Mouse (Mus musculus) R1 (cell line): ENCODE results near the gene Rnf216.
A peak's percentile ranks its signal among the peaks of the same experiment; 100 is the strongest.

Source experiments
- DNase-seq: peaks from one replicate; pipeline ENCODE4 v3.0.0-alpha.2; 2018; ENCODE audit warnings: low read depth, low spot score

Rnf216 gene

DNA sequence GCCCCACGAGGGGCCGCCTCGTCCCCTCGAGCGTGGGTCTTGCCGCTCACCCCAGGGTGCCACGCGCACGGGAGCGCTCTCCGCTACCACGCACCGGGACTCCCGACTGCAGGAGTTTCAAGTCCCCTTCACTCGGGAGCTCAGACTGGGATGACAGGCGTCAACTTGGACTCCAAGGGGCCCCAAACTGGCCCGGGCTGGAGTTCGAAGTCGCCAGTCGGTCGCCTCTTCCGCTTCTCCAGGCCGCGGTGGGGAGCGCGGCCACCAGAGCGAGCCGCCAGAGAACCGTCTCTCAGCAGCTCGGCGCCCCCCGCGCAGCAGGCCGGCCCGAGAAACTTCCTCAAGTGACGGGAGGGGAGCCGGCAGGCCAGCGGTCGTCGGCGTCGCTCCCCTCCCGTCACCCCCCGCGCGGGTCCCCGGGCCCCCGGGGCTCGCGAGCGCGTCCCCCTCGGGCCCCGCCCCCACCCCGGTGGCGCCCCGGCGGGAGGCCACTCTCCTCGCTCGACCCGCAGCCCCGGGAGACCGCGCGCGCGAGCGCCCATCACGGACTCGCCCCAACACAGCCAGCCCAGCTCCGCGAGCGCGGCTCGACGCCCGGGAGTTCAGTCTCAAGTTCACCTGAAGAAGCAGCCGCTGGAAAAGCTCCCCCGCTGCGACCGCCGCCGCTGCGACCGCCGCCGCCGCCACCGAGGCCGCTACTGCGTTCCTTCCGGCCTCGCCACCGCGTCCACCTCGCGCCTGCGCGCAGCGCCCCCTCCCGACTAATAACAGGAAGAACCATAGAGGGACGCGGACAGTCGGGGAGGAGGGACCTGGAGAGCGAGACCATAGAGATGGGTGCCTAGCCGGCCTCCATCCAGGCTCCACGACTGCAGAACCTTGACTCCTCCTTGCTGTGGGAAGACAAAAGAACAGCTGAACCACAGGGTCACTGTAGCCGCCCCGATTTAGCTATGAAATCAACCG is at the start of gene Rnf216:
TSS of gene Rnf216 (minus strand) at position 714 of the 966 bp plus-strand sequence.
- peak; percentile 96 for DNase-seq

DNA sequence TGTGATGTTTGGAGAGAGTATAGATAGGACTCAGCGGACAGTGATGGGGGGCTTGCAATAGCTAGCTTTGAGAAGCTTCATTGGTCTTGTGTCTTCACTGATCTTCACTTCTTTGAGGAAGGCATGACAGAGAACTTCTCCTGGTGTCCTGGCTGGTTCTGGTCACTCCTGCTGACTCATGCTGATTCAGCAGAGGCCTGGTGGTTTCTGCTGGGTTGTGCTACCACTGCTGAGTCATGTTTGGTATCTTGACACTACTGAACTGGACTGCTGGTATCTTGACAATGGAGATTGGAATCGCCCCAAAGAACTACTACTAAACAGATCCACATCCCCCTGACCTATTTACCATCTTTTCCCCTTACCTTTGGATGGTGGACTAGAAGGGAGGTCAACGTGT is 42.7 kb upstream of the Rnf216 start:
- DNase-seq = peak; percentile 34

DNA sequence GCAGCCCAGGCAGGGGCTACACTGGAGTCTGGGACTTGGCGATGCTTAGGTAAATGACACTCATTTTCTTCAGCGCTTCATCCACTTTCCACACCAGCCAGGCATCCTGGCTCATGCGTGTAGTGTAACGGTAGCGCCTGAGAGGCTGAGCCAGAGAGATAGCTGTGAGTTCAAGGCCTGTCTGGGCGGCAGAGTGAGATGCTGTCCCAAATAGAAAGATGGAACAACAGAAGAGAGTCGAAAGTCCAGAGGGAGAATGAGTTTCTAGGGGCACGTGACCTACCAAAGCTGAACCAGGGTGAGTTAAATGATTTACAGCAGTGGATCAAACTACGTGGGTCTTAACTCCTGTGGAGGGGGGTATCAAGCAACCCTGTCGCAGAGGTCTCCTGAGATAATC is 41.0 kb upstream of the Rnf216 start:
- DNase-seq = no peak

DNA sequence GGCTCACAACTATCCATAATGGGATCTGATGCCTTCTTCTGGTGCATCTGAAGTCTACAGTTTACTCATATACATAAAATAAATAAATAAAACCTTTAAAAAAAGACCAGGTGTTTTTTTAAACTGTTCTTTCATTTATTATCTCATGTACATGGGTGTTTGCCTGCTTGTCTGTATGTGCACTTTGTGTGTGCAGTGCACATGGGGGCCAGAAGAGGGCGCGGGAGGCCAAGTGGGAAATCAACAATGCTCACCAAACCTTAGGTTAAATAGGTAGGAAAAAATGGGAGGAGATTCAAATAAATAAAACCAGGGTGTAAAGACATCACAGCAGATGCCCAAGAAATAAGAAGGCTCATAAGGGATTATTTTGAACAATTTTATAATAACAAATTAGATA is 37.2 kb upstream of the Rnf216 start:
- peak; percentile 56 for DNase-seq

DNA sequence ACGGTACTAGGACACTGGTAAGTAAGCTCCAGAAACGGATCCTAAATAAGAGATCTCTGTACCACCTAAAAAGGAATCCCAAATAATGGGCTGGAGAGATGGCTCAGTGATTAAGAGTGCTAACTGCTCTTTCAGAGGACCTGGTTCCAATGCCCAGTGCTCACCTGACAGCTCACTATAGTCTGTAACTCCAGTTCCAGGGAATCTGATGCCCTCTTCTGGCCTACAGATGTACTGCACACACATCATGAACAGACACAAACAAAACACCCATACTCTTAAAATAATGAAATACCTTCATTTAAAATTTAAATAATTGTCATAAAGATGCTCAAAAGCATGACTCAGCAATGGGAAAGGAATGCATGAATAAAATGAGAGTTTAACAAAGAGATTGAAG is 36.7 kb upstream of the Rnf216 start:
- peak; percentile 66 for DNase-seq

DNA sequence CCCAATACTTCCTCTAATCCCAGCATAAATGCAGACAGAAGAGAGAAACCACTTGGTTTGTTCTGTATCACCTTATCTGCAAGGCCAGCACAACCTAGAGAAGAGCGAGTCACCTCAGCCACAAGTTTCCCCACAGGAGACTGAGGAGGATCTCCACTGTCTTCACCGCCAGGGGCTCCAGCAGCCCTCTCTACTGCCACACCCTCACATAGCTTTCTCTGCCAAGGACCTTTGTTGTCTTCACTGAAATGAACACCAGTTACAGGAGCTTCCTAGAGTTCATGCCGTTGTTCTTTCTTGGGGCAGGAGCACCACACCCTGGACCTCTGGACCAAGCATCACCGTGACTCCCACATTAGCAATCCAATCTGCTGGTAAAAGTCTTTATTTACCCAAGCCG is 35.9 kb upstream of the Rnf216 start:
- peak; percentile 69 for DNase-seq

DNA sequence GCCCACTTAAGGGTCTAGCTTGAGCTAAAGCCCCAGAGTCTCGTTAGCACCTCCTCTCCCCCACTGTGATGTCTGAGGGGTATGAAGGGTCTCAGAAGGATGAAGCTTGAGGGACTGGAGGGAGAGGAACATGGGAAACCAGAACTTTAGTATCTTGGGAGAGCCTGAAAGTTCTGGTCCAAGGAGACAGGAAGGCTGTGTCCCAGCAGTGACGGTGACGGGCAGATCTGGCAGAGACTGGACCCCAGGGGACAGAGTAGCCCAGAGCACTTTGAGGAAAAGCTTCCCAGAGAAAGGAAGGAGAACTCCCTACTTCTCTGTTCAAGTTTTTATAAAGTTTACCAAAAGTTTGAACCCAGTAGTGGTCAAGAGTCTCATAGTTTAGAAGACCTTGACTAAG is 34.7 kb upstream of the Rnf216 start, which contains the start of gene Olfr718-ps1:
TSS of gene Olfr718-ps1 (minus strand) at position 101 of the 400 bp plus-strand sequence.
- DNase-seq = no peak

DNA sequence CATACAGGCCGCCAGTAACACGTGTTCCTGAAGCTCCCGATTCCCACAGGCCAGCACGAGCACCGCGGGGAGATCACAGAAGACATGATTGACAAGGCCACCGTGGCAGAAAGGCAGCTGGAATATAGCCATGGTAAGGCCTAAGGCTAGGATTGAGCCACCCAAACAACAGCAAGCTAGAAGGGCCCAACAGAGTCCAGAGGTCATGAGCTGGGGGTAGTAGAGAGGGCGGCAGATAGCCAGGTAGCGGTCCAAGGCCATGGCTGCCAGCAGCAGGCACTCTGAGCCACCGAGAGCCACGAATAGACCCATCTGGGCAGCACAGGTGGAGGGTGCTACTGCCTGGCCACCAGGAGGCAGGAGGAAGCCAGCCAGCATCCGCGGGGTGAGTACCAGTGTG is 24.8 kb upstream of the Rnf216 start:
- no peak for DNase-seq

DNA sequence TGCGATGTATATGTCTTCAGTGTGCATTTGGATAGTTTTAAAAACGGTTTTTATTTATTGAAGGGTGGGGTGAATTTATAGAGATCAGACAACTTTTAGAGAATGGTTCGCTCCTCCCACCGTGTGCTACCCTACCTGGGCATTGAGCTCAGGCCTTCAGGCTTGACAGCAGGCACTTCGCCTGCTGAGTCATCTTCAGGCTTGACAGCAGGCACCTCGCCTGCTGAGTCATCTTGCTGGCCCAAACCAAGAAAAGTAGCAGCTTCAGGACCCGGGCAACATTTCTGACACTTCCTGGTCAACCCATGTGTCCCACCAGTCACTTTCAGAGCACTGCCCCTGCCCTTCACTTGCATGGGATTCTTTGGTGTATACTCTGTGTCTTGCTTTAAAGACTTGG is 22.2 kb upstream of the Rnf216 start:
- peak; percentile 79 for DNase-seq

DNA sequence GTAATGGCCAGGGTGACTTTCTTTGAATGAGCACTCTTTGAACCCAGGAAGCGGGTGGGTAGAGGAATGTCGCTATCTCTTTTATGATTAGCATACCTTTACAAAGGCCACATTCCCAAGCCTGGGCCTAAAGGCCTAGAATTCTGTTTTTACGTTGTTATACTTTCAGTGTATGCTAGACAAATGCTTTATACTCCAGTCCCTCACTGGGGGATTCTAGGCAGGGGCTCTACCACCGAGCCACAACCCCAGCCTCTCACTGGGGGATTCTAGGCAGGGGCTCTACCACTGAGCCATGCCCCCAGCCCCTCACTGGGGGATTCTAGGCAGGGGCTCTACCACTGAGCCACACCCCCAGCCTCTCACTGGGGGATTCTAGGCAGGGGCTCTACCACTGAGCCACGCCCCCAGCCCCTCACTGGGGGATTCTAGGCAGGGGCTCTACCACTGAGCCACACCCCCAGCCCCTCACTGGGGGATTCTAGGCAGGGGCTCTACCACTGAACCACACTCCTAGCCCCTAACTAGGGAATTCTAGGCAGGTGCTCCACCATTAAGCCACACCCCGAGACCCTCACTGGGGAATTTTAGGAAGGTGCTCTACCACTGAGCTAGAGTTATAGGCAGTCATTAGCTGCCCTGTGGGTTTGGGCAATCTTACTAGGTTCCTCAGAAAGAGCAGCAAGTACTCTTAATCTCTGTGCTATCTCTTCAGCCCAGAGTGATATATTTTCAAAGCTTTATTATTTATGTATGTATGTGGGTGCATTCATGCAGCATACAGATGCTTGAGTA is 21.6 kb upstream of the Rnf216 start:
- peak; percentile 87 for DNase-seq

DNA sequence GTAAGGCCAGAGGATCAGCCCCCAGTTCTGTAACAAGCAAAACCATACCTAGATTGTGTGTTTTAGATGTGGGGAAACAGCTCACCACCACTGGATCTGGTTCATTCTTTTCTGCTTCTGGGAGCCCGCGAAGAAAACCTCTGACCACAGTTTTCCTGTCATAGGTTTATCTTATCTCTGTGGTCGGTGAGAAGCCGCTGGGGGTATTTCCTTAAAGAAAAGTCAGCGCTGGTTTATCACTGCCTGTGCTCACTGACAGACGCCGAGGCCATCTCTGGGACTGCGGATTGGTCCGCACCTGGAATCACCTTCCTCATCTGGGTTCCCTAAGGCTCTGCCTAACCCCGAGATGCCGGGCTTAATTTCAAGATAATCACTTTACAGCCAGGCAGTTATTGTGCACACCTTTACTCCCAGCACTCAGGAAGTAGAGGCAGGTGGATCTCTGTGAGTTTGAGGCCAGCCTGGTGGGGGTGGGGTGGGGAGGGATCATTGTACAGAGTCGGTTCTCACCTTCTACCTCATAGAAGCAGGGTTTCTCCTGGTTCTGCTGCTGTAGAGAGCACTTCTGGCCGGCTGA is 20.2 kb upstream of the Rnf216 start:
- no peak for DNase-seq

DNA sequence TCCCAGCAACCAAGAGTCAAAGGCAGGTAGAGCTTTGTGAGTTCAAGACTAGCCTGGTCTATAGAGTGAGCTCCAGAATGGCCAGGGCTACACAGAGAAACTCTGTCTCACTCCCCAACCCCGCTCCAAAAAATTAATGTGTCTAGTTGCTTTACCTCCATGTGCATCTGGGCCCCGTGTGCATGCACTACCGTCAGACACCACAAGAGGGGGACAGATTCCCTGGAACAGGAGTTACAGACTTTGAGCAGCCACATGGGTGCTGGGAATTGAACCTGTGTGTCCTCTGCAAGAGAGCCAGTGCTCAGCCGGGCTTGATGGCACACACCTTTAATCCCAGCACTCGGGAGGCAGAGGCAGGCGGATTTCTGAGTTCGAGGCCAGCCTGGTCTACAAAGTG is 17.5 kb upstream of the Rnf216 start:
- DNase-seq = peak; percentile 91

DNA sequence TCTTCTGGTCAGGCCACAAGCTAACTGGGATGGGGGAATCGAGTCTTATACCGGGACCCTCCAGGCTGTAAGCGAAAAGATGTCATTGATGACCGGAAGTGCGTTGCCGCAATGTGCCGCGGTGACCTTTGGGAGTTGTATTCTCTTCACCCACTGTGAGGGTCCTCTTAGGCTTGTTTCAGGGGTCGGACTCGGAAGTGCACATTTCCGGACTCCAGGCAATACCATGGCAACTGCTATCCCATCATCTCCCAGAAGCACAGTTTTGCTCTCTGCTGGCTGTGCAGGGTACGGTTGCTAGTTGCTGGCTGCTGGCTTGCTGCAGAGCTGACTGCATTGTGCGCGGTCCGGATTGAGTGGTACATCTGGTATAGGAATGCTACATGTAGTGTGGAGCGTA is 16.3 kb upstream of the Rnf216 start:
- DNase-seq = peak; percentile 91

DNA sequence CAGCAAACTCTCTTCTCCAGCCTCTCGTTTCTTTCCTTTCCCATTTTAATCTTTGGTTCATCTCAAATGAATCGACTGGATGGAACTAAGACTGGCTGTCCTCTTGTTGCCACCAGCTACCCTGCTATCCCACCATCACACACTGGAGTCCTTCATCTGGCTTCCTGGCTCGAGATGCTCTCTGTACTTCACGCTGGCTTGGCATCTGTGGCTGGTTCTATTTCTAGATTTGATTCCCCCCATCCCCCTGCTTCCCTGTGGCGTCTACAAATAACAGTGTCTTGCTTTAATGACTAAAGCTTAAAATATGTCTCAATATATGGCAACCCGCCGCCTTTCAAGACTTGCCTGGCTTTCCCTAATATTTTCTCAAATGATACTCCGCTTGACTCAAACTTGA is 15.0 kb upstream of the Rnf216 start:
- no peak for DNase-seq

DNA sequence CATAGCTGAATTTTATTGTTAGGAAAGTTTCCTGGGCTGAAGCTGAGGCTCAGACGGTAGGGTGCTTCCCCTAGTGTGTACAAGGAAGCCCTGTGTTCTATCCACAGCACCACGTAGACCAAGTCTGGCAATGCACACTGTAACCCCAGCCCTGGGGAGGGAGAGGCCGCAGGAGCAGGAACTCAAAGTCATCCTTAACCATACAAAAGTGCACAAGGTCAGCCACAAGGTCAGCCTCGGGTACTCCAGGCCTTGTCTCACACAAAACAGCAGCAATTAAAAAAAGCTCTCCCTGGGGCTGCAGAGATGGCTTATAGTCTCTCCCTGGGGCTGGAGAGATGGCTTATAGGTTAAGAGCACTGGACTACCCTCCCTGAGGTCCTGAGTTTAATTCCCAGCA is 14.1 kb upstream of the Rnf216 start:
- DNase-seq = peak; percentile 83

DNA sequence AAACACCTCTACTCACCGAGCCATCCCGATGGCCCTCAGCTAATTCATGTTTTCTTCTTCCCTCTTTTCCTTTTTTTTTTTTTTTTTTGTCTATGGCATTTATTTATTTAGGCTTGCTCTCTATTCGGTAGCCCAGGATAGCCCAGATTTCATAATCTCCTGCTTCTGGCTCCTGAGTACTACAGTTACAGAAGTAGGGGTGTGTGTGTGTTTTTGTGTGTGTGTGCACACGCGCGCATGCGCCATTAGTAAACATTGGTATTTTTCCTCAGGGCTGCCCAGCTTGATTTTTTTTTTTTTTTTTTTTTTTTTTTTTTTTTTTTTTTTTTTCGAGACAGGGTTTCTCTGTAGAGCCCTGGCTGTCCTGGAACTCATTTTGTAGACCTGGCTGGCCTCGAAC is 13.3 kb upstream of the Rnf216 start:
- no peak for DNase-seq

DNA sequence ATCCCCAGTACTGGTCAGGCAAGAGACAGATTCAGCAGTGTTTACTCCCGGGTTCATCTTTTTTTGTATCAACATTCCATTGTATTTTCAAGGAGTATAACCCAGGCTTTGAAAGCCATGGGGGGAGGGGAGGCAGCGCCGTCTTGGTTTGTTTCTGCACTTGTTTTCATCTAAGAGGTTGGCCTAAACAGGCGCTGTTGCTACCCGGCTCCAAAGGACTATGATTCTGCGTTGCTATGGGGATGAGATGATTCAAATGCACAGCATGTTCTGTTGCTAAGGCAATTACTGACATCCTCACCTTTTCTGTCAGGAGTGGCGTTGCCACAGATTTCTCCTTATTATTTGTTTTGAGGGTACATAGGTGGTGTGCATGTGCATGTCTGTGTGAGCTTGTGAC is 12.8 kb upstream of the Rnf216 start:
- peak; percentile 85 for DNase-seq

DNA sequence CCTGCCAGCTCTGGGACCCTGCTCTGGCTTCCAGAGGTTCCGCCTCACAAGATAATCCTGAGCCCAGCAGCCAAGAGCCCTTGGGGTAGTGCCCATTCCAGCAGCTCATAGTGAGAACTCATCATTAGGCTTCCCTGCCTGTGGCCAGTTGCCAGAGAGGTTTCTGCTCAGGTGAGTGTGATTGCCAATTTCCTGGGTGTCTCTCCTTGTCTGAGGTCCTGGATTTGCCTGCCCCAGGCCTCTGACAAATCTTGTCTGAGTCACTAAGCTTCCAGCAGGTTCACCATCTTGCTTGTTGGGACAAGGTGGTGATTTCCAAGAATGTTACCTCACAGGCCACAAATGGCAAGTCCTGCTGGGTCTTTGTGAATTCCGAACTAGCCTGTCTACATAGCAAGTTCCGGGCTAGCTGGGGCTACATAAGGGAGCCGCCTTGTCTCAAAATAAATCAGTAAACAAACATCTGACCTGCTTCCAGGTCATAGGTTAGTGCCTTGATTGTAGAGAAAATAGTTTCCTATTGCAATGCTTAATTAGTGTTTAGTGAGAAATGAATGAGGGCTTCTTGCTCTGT is 12.1 kb upstream of the Rnf216 start:
- peak; percentile 57 for DNase-seq

DNA sequence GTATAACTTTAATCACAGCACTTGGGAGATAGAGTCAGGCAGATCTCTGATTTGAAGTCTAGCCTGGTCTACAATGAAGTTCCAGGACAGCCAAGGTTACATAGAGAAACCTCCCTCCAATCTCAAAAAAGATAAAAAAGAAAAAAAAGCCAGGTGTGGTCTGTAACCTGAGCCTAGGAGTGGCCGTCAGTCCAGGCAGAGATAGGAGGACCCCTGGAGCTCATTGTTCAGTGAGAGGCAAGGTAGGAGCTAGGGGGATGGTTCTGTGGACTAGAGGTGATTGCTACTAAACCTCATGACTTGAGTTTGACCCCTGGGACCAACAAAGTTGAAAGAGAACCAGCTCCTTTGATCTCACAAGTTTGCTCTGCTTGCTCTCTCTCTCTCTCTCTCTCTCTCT is 9.9 kb upstream of the Rnf216 start:
- peak; percentile 97 for DNase-seq

DNA sequence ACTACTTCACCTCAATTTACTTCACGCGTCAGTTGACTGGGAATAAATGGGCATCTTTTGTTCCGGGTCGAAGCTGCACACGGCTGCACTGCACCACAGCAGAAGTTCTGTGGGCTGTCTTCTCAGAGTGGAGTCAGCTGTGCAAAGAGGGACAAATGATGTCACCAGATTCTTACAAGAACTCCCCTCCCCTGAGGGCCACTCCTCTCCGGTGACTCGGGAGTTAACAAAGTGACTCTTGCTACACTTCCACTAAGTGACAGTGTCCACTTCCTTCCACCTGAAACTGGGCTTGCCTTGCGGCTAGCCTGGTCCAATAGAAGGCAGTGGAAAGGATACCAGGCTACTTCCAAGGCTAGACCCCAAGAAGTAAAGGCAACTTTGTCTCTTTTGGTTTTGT is 9.3 kb upstream of the Rnf216 start:
- peak; percentile 83 for DNase-seq

DNA sequence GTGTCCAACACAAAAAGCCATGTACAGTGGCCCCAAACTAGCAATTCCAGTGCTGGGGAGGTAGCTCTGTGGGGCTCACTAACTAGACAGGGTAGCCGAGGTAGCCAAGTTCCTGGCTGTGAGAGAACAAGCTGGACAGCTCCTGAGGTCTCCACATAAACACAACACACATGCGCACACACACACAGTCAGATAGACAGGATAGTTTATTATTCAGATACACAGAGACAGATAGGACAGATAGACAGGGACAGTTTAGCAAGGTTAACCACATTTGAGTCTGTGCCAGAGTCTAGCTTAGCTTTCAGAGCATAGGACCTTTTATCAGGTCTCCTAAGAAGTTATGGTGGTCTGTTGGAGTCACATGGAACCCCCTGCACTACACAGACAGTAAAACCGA is 6.0 kb downstream of the Rnf216 start:
- no peak for DNase-seq

DNA sequence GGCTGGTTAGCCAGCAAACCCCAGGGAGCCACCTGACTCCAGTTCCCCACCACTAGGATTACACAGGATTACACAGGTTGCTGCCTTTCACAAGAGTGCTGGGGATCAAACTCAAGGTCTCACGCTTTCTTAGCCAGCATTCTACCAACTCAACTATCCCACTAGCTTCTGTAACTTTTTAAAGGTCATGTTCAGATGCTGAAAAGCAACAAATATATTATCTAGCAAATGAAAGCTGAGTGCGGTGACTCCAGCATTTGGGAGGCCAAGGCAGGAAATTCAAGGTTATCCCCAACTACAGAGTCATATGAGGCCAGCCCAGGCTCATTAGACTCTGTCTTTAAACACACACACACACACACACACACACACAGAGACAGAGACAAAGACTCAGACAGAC is 9.6 kb downstream of the Rnf216 start:
- DNase-seq = no peak
